Mouse (Mus musculus) lung, adult 2 months (tissue): ENCODE data around the gene Pcnx3.
A peak's percentile ranks its signal among the peaks of the same experiment; 100 is the strongest.

ENCODE experiments used
- CTCF ChIP-seq: fragments of 200-500 bp; IDR thresholded peaks from 2 replicates; pipeline ENCODE4 v1.5.1; 2011; ENCODE audit warnings: mild to moderate bottlenecking, low read length, control low read depth; ENCODE audit not compliant: insufficient read depth
- POLR2A ChIP-seq: fragments of 200-500 bp; IDR thresholded peaks from 2 replicates; pipeline ENCODE4 v1.6.1; 2011; ENCODE audit warnings: low read depth, mild to moderate bottlenecking, control low read depth, low read length, borderline replicate concordance; ENCODE audit errors: extremely low read depth

DNA sequence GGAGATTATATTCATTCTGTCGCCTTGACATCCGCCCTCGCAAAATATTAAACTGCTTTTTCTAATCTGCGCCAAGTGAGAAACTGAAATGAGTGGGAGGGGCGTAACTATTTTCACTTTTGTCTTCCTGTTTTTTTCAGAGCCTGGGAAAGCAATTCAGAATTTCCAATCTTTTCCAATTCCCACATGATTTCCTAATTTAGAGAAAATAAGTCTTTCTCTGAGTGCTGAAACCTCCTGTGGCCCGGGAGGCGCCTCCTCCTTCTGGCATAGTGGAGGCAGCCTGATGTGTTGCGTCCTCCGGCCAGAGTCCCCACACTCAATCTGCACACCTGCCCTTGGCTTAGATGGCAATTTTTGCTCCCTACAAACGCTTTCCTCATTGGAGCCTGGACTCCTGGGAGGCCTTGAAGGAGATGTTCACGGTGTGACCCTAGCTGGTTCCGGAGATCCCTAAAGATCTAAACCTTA, 52.1 kb downstream of the Pcnx3 start:
- TF ChIP-seq POLR2A (peak; percentile 31; the same call in 1 of the 2 replicates), CTCF (no peak)
